Mouse (Mus musculus): ENCODE data around the gene Lmo1.
A peak's percentile ranks its signal among the peaks of the same experiment; 100 is the strongest.
"Not testable (repeated sequence)": the region's sequence is repeated elsewhere in the genome, so short reads cannot be mapped to it uniquely, and the experiment has no call there.

Lmo1 gene

DNA sequence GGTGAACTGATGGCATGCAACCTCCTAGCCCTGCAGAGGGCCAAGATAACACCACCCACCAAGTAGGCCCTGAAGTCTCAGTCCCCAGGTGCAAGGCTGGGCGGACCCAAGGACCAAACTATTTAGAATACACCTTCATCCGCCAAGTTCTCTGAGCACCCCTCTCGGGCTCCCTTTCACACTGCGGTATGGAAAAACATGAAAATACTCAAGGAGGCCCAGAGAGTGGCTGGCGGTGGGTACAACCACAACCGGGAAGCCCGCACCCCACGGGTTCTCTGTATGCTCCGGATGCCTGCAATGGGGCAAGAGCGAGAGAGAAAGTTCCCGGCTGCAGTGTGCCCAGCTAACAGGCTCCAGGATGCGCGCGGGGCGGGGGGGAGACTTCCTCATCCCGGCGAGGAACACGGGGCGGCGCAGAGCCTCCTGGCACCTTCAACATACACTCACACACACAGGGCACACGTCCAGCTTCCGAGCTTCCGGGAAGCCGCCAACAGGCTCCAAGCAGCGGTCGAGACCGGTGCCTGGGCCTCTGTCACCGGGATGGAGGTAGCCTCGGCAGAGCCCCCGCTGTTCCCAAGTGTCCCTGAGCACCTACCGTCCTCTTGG, 564 bp downstream of the Lmo1 start:
- no peak for DNase-seq (ENCODE audit: low read depth)

DNA sequence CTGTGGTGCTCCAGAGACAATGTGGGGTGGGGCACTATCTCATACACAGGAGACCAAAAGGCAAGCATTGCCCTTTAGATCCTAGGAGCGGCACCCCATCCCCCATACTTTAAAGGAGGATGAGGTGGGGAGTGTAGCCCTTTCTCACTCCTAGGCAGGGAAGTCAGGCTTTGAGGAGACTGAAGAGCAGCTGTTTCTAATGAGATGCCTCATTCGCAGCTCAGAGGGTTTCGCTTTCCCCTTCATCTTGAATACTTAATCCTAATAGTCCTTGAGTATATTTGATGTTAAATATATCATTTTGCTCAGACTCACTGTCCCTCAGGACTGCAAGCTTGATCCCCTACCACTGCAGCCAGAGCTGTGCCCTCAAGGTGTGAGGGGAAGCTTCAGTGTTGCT, 3.1 kb downstream of the Lmo1 start:
- DNase-seq (ENCODE audit: low read depth), result no peak

DNA sequence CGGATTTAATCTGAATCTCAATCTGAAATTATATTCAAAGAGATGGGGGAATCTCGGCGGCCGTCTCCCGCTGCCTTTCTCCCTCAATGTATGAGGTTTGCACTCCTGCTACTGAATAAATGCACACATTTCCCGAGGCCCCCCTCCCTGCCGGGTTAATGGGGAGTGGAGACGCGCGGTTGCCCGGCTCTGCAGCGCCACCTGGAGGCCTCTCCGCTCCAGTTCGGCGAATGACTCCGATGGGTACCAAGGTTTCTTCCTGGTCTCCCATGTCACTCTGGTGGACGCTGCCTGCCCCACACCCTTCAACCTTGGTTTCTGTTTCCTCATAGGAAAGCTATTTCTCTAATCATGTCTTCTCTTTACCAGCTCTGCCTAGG, 4.6 kb downstream of the Lmo1 start:
- peak; percentile 4 for DNase-seq (ENCODE audit: low read depth)

DNA sequence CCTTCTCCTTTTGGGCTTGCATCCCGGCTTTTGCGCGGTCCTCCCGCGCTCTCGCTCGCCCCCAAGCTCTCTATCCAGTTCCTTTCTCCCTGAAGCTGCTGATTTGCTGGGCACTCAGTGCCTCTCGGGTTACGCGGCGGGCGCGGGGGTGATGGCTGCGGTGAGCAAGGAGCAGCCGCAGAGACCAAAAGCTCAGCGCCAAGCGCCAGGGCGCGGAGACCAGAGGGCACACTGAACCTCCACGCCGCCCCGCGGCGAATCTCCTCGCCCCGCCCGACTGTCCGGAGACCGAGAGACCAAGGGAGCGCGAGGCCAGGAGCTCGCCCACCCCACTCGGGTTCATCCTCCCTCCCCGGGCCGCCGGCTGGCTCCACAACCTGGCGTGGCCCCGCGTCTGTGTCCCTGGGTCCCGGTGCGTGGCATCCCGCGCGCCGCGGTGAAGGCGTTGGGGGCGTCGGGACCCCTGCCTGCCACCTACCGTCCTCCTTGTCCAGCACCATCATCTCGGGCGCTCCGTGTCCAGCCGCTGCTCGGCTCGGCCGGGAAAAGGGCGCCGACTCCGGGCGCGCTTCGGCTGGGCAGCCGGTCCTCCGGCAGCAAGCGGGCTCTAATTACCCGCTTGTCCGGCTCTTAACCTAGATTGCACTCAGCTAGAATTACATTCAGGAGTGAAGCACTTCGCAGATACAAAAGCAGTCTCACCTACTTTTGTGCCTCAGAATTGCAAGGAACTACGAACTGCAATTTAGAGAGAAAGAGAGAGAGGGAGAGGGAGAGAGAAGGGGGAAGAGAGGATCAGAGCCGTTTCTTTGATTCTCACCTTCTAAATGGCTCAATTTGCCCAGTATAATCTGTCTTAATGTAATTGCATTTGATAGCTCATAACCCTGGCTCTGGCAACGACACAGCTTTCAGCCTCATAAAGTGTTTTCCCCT, 5.2 kb downstream of the Lmo1 start:
- no peak for DNase-seq (ENCODE audit: low read depth)

DNA sequence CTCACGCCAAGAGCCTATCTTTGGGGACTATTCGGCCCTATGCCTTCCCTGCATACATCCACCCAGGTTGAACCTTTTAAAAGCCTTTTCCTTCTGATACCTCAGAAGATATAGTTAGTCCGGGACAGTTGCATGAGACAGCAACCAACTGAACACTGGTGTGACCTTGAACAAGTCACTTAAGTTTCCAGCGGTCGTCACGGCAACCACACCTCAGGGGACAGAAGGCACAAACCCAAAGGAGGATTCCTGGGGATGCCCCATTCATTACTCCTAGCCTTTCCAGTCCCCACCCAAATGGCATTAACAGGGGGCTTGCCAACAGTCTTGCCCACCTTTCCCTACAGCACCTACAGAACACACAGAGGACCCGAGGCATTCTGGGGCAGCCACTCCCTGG, 6.3 kb downstream of the Lmo1 start:
- no peak for DNase-seq (ENCODE audit: low read depth)

DNA sequence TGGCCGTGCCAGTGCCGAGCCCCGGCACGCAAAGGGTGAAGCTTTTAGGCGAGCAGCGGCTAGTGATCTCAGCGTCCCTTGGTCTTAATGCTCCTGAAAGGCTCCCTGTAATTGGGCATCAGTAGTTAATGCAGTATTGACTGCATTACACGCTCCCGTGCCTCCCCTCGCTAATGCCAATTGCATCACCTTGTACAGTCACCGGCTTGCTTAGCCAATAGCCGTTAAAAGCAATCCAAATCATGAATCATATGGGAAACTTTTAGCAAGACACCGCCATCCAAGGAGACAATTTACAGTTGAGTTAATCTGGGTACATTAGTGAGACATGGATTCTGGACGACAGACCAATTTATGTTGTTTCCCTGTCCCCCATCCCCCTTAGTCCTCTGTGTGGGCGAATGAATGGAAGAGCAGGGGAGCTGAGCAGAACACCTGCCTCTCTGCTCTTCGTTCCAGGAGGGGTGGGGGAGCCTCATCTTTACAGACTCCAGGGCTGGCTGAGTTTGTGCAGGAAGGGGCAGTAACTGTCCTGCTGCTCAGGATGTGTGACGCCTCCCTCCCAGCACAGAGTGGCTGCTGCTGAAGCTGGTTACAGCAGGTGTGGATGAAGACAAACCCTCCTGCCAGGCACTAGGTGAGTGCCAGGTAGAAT, 8.9 kb downstream of the Lmo1 start:
- no peak for DNase-seq (ENCODE audit: low read depth)

DNA sequence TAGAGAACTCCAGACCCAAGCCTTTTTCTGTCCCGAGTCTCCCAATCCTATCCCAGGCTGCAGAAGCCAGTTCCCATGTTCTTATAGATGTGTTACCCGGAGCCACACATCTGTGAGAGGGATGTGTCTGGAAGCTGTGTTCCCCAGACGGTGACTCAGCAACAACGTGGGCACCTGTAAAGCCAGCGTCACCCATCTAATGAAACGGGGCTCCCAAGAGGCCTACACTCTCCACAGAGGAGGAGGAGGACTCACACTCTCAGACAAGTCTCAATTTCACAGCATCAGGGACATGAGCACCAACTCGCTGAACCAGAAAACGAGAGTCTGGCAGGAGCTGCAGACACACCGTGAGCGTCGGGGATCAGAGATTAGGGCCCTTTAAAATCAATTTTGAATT, 20.7 kb downstream of the Lmo1 start:
- DNase-seq (ENCODE audit: low read depth), result no peak

DNA sequence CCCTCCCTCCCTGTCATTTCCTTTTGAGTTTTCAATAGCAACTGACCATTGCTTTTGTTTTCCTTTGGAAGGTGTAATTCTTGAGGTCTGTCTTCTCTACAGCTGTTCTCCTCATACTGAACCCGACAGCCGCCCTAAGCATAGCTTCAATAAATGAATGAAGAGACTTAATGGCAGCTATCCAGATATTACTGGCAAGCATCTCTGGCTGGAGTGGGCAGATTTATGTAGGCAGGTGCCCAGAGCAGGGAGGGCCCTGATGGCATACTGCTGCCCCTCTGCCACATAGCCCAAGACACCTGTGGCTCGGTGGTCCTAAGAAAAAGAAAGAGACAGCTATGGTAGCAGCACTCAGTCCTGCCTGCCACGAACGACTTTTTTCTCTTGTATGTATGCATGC, 21.5 kb downstream of the Lmo1 start:
- DNase-seq (ENCODE audit: low read depth), result no peak

DNA sequence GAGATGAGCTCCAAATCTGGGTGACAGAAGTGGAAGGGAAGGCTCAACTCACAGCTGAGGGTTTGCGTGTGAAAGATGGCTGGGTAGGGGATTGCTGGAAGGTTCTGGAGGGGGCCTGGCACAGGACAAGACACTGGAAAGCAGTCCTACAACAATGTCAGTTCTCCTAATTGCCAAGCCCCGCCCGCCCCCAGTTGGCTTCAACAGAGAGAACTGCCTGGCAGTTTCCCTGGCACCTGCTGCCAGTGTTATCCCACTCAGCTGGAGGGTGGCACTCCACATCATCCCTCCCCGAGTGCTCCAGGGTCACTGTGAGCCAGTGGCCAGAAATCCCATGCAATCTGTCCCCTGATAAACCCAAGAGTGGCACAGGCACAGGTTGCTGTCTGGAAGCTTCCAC, 23.9 kb downstream of the Lmo1 start:
- no peak for DNase-seq (ENCODE audit: low read depth)

DNA sequence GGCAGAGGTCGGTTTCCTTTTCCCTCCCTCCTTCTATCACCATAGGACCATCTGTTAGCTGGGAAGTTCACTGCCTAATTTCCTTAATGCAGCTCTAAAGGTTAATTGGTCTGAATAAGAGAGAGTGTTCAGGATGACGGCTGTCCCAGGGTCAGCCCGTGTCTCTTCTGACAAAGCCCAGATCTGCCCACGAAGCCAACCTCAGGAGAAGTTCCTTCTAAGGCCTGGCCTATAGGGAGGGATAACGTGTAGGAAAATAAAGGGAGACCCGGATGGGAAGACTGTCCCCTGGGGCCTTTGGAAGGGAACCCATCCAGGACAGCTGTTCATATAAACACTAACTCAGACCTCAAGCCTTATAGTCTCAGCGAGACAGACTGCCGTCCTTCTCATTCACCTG, 29.8 kb downstream of the Lmo1 start:
- no peak for DNase-seq (ENCODE audit: low read depth)

DNA sequence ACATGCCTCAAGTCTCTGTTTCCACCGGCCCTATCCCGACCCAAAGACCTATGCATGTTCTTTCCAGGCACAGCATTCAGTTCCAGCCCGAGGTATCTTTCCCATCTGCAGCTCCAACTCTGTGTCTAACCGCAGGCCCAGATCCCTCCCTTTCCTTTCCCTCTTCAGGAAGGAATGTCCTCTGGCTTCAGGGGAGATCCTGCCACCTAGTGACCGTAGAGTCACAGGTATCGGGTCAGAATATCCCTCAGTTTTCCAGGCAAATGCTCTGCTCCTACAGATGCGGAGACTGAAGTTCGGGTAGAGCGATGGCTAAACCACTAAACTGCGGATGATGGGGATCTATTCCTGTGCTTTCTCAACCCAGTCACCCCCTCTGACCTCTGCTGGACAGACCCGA, 30.3 kb downstream of the Lmo1 start:
- no peak for DNase-seq (ENCODE audit: low read depth)

DNA sequence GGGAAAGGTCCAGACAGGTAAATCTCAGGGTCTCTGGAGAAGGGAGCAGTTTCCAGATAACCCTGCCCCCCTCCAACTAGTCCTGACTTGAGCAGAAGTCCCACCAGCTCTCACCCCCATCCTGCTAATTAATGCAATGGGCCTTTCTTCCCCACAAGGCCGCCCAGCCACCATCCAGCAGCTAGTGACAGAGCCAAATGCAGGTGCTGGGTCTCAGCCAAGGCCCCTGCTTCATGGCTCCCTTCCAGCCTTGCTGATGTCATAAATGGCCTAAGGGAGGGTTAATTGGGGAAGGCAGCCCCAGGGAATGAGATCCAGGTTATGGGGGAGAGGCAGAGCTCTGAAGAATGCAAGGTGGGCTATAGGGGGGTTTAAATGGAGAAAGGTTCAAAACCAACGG, 32.4 kb downstream of the Lmo1 start:
- DNase-seq (ENCODE audit: low read depth), result no peak

DNA sequence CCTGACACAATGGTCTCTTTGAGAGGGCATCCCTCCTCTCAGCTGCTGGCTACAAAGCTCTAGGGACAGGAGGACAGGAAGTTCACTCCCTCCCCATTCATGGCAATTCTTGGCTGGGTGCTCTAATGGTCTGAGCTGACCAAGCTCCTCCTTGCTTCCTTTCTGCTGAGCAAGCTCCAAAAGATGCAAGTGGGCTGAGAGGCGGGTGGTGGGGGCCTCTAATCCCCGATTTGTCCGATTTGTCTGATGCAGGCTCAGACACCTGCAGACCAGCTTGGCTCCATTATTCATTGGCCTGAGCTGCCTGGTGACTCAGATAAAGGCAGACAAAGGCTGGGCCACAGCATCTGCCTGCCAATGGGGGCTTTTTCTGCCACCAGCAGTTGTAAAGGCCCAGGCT, 33.3 kb downstream of the Lmo1 start:
- DNase-seq (ENCODE audit: low read depth), result no peak

DNA sequence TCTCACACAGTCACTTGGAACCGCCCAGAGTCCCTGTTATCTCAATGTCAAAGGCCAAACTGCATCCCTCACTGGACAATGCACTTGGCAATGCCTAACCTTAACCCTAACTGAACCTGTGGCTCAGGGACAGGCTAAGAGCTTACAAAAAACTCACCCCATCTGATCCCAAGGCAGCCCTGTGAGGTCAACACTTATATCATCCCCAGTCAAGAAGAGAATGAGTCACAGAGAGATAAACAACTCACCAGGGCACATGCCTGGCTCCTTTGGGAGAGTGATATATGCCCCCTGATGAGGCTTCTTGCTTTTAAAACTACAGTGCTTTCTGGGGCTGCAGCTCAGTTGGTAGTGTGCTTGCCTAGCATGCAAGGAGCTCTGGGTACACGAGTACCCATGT, 34.0 kb downstream of the Lmo1 start:
- DNase-seq (ENCODE audit: low read depth), result no peak

DNA sequence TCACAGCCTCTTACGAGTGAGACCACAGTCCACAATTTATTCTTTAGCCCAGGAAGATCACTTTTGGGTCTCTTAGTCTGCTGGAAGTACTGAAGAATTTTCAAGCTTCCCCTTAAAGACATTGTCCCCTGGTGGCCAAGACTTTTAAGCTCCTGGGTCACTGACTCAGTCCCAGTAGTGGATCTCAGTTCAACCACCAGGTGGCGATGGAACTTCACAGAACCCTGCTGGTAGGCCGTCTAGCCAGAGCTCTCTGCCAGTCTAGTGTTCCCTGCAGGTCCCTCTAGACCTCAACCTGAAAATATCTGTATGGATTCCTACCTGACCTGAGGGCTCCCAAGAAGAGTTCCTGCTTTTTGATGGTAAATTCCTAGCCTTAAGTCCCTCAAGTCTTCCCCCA, 35.6 kb downstream of the Lmo1 start:
- DNase-seq (ENCODE audit: low read depth), result peak; percentile 81

DNA sequence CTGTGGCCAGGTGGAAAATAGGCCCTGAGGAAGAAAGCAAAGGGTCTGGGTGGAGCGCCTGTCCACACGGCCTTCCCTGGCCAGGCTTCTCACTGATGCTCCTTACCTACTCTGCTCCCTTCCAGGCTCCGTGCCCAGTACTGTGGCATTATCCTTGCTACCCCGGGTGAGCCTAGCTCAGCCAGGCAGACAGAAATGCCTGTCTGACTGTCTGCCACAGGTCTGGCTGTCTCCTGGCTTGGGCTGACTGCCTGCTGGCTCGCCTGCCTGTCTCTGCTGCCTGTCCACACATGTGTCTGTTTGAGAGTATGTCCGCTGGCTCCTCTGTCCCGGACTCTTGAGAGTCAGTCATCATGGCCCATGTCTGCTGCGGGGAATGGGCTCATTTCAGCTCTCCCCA, 37.6 kb downstream of the Lmo1 start:
- DNase-seq (ENCODE audit: low read depth), result no peak

DNA sequence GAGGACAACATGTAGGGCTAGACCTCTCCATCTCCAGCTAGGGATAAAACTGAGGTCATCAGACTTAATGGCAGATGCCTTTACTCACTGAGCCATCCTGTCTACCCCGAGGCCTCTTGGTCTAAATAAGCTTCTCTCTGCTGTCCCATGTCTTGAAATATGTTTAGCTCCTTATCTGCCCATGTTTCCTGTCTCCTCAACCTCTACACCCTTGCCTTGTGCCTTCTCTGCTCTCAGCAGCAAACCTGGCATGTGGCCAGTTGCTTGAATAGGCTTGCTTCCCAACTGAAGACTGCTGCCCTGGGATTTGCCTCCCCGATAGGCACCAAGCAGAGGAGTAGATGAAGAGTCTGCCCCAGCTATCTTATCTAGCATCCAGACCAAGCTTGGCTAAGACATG, 43.4 kb downstream of the Lmo1 start:
- no peak for DNase-seq (ENCODE audit: low read depth)

DNA sequence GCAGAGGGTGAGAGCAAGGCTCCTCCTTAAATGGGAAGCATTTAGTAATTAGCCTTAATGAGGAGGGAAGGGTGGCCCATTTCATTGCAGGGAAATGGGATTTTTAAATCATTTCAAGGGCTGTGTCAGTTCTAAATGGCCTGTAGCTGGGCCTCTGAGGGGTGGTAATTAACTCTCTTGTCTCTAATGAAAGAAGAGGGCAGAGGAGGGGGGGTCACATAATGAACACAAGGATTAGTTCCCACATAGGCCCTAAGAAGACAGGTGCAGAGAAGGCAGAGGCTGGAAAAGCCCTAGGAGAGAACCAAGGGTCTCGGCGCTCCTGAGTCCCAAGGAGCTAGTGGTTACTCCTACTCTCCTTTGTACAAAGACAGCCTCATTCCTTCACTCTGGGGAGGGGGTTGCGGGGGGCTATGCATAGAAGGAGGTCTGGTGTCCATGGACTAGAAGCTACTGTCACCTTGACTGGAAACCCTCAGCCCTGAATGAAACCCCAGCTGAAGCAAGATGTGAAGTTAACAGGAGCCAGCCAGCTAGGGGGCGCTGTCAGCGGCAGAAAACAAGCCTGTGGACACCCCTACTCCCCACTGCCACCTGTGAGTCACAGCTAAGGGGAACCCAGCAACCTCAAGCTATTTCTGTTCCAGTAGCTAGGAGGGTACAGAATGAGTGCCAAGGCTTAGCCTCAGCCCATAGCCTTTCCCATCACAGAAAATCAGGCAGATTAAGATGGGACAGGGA, 44.9 kb downstream of the Lmo1 start:
- DNase-seq (ENCODE audit: low read depth), result peak; percentile 8

DNA sequence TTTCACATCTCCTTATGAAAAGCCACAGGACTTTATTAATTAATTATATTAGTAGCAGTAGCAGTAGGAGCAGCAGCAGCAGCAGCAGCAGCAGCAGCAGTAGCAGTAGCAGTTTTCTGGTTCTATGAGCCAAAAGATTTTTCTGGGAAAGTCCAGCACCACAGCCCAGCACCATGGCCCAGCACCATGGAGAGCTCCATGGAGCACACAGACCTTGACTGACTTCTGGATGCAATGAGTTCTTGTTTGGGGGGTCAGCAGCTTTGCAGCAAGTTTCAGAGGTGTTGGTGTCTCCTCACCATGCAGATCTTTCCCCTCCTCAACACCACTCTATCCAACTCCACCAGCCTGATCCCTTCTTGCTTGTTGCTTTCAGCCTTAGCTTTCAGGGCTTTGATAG, 45.6 kb downstream of the Lmo1 start:
- peak; percentile 12 for DNase-seq (ENCODE audit: low read depth)

DNA sequence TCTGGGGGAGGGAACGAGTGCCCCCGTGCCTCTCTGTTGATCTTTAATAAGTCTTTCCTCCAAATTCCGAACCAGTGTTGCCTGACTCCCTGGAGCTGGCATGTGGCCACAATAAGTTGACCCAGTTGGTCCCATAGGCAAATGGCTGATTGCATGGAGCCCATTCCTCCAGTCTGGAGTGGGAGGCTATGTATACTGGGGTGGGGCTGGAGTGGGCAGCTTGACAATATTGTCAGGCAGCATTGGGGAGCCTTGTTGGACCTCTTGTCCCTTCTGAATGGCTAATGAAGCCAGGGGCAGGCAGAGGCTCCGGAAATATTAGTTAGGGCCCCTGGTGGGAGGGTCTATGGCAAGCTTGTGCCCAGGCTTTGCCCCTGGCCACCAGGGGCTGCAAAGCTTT, 59.1 kb downstream of the Lmo1 start:
- DNase-seq (ENCODE audit: low read depth), result no peak

DNA sequence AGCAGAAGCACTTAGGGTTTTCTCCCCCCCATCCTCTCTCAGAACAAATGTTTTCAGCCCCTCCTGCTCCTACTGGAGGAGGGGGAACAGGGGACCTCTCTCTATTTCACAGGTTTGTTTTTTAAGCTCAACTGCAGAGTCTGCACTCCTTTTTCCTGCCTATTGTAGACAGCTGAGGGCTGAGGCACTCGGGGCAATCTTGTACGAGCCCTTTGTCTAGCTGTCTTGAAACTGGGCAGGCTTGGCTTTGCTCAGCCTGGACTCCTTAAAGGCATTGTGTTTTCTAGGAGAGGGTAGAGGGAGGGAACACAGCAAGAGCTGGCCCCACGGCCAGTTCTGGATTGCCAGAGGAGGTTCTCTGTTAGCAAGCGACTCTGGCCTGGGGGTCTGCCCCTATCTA, 59.5 kb downstream of the Lmo1 start:
- DNase-seq (ENCODE audit: low read depth), result not testable (repeated sequence)

DNA sequence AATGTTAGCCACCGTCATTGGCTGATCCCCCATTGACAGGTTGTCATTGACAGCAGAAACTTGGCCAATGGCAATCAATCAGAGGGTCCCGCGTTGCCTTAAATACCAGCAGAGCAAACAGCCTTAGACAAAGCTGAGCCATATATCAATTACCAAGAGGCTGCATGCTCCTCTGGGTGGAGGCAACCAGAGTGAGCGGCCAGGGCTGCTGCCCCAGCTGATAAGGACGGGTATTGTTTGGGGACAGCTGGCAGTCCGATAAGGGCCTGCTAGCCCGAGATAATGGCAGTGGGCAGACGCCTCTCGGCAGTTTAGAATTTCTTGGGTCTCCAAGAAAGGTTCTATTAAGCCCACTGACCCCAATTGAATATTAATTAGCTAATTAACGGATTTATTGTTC, 60.1 kb downstream of the Lmo1 start:
- DNase-seq (ENCODE audit: low read depth), result no peak

DNA sequence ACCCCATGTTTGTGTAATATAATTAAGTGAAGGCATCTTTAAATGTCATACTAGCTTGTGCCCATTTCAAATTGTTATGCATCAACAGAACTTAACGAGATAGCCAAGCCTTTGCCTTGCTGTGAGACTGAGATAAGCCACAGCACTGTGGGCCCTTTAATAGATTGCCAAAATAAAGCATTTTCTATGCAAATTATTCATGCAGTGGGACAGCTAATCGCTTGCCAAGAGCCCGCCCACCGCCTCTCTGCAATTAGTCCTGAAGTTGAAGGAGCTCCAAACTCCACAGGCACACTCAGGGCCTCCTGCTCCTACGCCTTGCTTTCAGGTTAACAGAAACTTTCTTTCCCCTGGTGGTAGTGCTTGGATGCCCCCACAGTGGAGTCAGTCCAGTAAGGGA, 64.0 kb downstream of the Lmo1 start:
- no peak for DNase-seq (ENCODE audit: low read depth)
